Mouse (Mus musculus) forebrain, postnatal 0 days (tissue): Measurements from ENCODE around the gene Utp15. TPM values are rescaled to one million over a fixed set of nuclear protein-coding genes. Genes with fewer than 3 reads are reported as not detected.
A peak's percentile ranks its signal among the peaks of the same experiment; 100 is the strongest.

Experiments
- ATAC-seq: fragments of 200-750 bp; cut with Nextera tagmentation; 2 replicates; pipeline ENCODE4 v1.8.0; 2017; ENCODE audit warnings: mild to moderate bottlenecking, moderate library complexity
- DNase-seq: peaks from one replicate; pipeline ENCODE4 v3.0.0-alpha.2; 2015
- H3K27ac ChIP-seq: fragments of 300-500 bp; sonication (generic); 2 replicates; pipeline ENCODE4 v1.5.1; 2014; ENCODE audit warnings: low read depth, mild to moderate bottlenecking, antibody characterized with exemption, low read length, moderate library complexity, mixed read lengths
- H3K27me3 ChIP-seq: fragments of 300-500 bp; sonication (generic); 2 replicates; pipeline ENCODE4 v1.6.1; 2014; ENCODE audit warnings: mild to moderate bottlenecking, low read length, mixed read lengths; ENCODE audit not compliant: insufficient read depth
- H3K36me3 ChIP-seq: fragments of 300-500 bp; sonication (generic); 2 replicates; pipeline ENCODE4 v1.6.1; 2014; ENCODE audit warnings: mild to moderate bottlenecking, moderate library complexity; ENCODE audit not compliant: insufficient read depth
- H3K4me1 ChIP-seq: fragments of 300-500 bp; sonication (generic); 2 replicates; pipeline ENCODE4 v1.6.1; 2014; ENCODE audit warnings: antibody characterized with exemption; ENCODE audit not compliant: insufficient read depth
- H3K4me2 ChIP-seq: fragments of 300-500 bp; sonication (generic); 2 replicates; pipeline ENCODE4 v1.6.1; 2014; ENCODE audit warnings: low read depth, mild to moderate bottlenecking, moderate library complexity
- H3K4me3 ChIP-seq: fragments of 300-500 bp; sonication (generic); 2 replicates; pipeline ENCODE4 v1.5.1; 2014; ENCODE audit warnings: low read depth, low read length, mixed read lengths
- H3K9ac ChIP-seq: fragments of 300-500 bp; sonication (generic); 2 replicates; pipeline ENCODE4 v1.6.1; 2014; ENCODE audit warnings: mild to moderate bottlenecking
- H3K9me3 ChIP-seq: fragments of 300-500 bp; sonication (generic); 2 replicates; pipeline ENCODE4 v1.6.1; 2016; ENCODE audit warnings: low read length
- CTCF ChIP-seq: sonication (generic); IDR thresholded peaks from 2 replicates; pipeline ENCODE4 v1.5.1; 2016; ENCODE audit warnings: antibody characterized with exemption, control low read depth, low read depth
- WGBS: fragments of 180-500 bp; shearing (Covaris S2); extraction: QIAGEN DNeasy Blood & Tissue Kit; methylation state at CpG from one replicate; pipeline ENCODE4 v1.1.7; 2014; 5-methylcytosine and 5-hydroxymethylcytosine counted together
- polyA plus RNA-seq: library from polyadenylated mRNA; unstranded; fragments of >200 nt; fragmentation: Nextera tagmentation; extraction: Ambion mirVana; gene quantifications from 2 replicates; pipeline ENCODE4 v1.2.1, GENCODE M21; 2015
- total RNA-seq: library from RNA; depleted of rRNA; stranded (reverse); fragments of >200 nt; gene quantifications from 2 replicates; pipeline ENCODE4 v1.2.3, GENCODE M21; 2014

Utp15 gene
- total and polyA plus RNA-seq, 2 experiments from 2014 or later = 22.0 to 33.5 TPM

GRCm38 (mm10) chr13:98249594-98249993 lies 13.2 kb downstream of the Utp15 start:
- Histone ChIP-seq H3K4me3 (no peak overlapping the region), H3K27ac (no peak overlapping the region), H3K9ac (no peak overlapping the region), H3K9me3 (no peaks in the 10 kb centered on the region), H3K27me3 (no peaks in the 10 kb centered on the region), H3K4me2 (no peak overlapping the region), H3K36me3 (peaks cover 63% of the 10 kb centered on the region), H3K4me1 (no peaks in the 10 kb centered on the region)
- no peak for TF ChIP-seq CTCF
- ATAC-seq = no peak
- WGBS = 92% methylated on average over 10 of the region's 10 CpGs
- no peak for DNase-seq

- DNase-seq (no peak), ATAC-seq (no peak)
- H3K9me3 ChIP-seq = no peaks in the 10 kb centered on the region
- no peak overlapping the region for H3K9ac ChIP-seq
- no peak overlapping the region for H3K27ac ChIP-seq
- H3K36me3 ChIP-seq = peaks cover 31% of the 10 kb centered on the region
- no peak overlapping the region for H3K4me2 ChIP-seq
- no peaks in the 10 kb centered on the region for H3K4me1 ChIP-seq
- H3K4me3 ChIP-seq = no peak overlapping the region
- 64% methylated on average over 7 of the region's 7 CpGs for WGBS
- no peak for TF ChIP-seq CTCF
- H3K27me3 ChIP-seq = no peaks in the 10 kb centered on the region
Measured at GRCm38 (mm10) chr13:98245386-98245785, 17.5 kb downstream of the Utp15 start.

- Histone ChIP-seq H3K27ac (no peak overlapping the region), H3K9ac (no peak overlapping the region), H3K4me2 (no peak overlapping the region), H3K4me3 (no peak overlapping the region), H3K9me3 (no peaks in the 10 kb centered on the region), H3K27me3 (no peaks in the 10 kb centered on the region), H3K4me1 (no peaks in the 10 kb centered on the region), H3K36me3 (peaks cover 25% of the 10 kb centered on the region)
- ATAC-seq (no peak), DNase-seq (no peak)
- TF ChIP-seq CTCF = no peak
- 57% methylated on average over 5 of the region's 5 CpGs for WGBS
Measured at GRCm38 (mm10) chr13:98244571-98245350, 18.1 kb downstream of the Utp15 start.

- no peaks in the 10 kb centered on the region for H3K9me3 ChIP-seq
- no peaks in the 10 kb centered on the region for H3K4me1 ChIP-seq
- TF ChIP-seq CTCF = no peak
- no peak overlapping the region for H3K27ac ChIP-seq
- H3K4me2 ChIP-seq = no peak overlapping the region
- DNase-seq = no peak
- H3K9ac ChIP-seq = no peak overlapping the region
- no peak for ATAC-seq
- H3K36me3 ChIP-seq = no peaks in the 10 kb centered on the region
- no peak overlapping the region for H3K4me3 ChIP-seq
- 68% methylated on average over 9 of the region's 9 CpGs for WGBS
- no peaks in the 10 kb centered on the region for H3K27me3 ChIP-seq
Measured at GRCm38 (mm10) chr13:98241531-98242282, 21.1 kb downstream of the Utp15 start.

GRCm38 (mm10) chr13:98239978-98240641 lies 22.7 kb downstream of the Utp15 start:
- DNase-seq (peak; percentile 93), ATAC-seq (no peak)
- Histone ChIP-seq H3K4me2 (no peak overlapping the region), H3K36me3 (no peaks in the 10 kb centered on the region), H3K9me3 (no peaks in the 10 kb centered on the region), H3K9ac (no peak overlapping the region), H3K4me1 (no peaks in the 10 kb centered on the region), H3K27ac (no peak overlapping the region), H3K27me3 (no peaks in the 10 kb centered on the region), H3K4me3 (no peak overlapping the region)
- WGBS = 18% methylated on average over 12 of the region's 12 CpGs
- peak; percentile 91 for TF ChIP-seq CTCF

- peak; percentile 61 for ATAC-seq
Measured at GRCm38 (mm10) chr13:98235451-98235850, 27.4 kb downstream of the Utp15 start.

More at GRCm38 (mm10) chr13:98235451-98235850, 27.4 kb downstream of the Utp15 start:
- TF ChIP-seq CTCF = no peak
- Histone ChIP-seq H3K36me3 (no peaks in the 10 kb centered on the region), H3K9ac (no peak overlapping the region), H3K27me3 (no peaks in the 10 kb centered on the region), H3K27ac (no peak overlapping the region), H3K4me2 (no peak overlapping the region), H3K4me3 (no peak overlapping the region), H3K9me3 (no peaks in the 10 kb centered on the region), H3K4me1 (no peaks in the 10 kb centered on the region)
- WGBS = 57% methylated on average over 6 of the region's 6 CpGs
- DNase-seq = peak; percentile 22
